Mouse (Mus musculus) CH12F3 (cell line): Measurements from ENCODE around the gene Dnal1.

Experiments
- in situ Hi-C: fragments of 300-500 bp; cut with MboI; formaldehyde crosslinking; loops from 2 replicates; pipeline ENCODE4 v1.14.3; 2020; ENCODE audit warnings: low sequenced_read_pairs

Dnal1 gene

DNA sequence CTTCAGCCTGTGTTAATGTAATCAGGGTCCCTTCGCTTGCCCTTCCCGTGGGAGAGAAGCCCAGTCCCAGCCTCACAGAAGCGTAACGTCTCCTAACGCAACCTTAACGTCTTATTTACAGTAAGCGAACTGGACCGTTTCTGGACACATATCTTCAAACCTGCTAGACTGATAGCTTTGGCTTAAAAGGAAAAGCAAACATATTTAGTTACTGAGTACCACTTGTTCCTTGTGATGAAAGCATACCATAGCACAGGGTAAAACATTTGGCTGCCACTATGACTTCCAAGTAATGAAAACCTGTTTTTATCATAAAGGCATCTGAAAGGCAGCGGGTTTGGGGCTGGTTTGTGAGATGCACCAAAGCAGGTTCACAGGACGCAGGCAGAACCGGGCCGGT lies 11.7 kb downstream of the Dnal1 start:
- in situ Hi-C loops: no loop called here

DNA sequence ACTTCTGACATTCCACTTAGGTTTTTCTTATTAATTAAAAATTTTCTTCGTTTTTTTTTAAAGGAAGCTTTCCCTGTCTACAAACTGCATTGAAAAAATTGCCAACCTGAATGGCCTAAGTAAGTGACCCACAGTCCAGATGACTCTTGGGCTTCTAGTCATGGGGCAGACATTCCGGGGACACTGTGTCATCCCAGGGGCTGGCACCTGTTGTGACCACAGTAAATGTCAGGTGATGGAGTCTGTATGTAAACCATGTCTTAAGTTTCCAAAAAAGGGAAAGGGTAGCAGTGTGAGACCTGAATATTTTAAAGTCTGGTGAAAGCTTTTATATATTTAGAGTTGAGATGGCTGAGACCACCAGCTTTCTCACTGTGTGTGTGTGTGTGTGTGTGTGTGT lies 12.7 kb downstream of the Dnal1 start:
- in situ Hi-C loops: no loop called here

DNA sequence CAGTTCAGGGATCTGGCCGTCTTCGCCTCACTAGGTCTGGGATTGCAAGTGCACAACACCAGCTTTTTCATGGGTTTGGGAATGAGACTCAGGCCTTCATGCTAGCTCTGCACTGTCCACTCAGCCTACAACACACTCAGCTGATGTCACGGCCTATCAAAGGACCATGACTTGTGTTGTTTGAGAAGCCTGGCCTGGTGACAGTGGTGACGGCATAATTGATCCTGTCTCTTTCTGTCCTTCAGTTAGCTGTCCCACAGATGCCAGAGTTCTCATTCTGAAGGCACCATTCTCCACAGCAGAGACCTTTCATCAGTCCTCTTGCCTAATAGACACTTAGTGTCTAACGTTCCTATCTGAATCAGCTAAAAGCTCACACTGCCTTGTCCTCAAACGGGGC lies 14.4 kb downstream of the Dnal1 start:
- in situ Hi-C loops: no loop called here

DNA sequence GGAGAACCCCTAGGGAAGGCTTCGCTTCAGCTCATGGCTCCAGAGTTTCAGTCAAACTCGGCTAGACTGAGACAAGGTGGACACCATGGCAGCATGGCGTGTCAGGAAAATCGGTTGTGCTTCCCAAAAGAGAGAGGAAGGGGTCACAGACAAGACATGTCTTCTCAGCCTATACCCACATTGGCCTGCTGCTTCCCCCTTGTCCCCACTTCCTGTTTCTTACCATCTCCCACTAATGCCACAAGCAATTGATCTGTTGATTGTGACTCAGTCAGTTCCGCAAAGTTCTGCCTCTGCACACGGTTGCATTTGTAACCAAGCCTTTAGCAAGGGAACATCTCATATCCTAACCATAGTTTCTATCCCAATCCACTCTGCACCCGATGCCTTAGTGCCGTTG lies 15.8 kb downstream of the Dnal1 start:
- in situ Hi-C loops: no loop called here

DNA sequence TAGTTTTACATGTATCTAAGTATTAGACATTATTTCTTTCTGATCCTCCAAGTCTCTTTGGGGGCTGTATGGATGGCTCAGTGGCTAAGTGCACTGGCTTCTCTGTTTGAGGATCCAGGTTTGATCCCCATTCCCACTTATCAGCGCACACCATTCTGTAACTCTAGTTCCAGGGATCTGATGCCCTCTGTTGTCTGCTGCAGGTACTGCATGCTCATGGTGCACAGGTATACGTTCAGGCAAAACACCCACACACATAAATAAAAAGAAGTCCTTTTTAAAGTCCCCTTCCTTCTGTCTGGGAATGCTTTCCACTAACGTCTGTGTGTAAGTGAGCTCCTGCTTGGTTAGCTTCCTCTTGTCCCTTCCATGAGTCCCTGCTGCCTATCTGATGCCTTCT lies 18.1 kb downstream of the Dnal1 start:
- in situ Hi-C loops: no loop called here

DNA sequence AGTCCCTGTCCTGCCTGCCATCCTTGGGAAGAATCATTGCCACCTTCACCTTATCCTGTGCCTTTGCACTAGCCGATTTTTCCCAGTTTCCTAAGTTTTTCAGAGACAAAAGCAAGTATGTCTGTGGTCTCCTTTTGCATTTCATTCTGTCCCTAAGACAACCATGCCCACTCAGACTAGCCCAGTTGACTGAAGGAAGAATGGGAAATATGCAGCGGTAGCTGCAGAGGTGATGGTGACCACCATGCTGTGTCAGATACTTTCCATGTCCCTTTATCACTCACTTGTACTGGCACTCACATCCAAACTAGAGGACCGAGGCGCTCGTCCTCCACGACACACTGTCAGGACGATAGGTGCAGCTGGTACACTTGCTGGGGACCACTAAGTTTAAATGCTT lies 23.0 kb downstream of the Dnal1 start:
- in situ Hi-C loops: no loop called here

DNA sequence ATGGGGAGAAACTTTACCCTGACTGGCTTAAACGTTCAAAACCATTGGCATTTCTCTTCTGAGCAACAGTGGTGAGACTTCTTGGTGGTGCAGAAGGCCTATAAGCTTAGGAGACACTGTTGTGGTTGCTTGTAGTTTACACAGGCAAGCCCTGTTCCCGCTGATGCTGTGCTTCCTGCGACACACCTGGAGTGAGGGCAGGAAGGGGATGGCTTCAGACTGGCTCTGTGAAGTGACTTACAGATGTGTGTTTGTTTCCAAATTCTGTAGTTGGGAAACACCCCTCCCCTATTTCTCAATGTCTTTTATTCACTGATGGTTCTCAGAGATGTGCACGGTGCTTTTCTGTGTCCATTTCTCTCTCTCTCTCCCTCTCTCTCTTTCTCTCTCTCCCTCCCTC lies 26.0 kb downstream of the Dnal1 start:
- in situ Hi-C loops: no loop called here

DNA sequence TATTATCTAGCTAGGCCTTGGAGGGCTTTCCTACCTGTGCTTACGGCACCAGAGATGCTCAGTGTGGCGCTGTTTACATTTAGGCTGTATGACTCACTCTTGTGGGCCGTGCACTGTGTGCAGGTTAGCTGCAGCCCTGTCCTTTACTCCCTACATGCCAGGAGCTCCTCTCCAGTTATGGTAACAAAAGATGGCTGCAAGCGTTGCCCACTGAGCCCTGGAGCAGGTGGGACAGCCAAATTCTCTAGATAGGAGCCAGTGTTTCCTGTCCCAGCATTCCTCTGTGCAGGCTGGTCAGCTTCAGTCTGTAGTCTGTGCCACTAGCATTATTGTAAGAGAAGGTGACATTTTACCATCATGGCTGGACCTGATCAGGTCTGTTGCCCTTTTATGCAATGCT lies 27.1 kb downstream of the Dnal1 start:
- in situ Hi-C loops: no loop called here

DNA sequence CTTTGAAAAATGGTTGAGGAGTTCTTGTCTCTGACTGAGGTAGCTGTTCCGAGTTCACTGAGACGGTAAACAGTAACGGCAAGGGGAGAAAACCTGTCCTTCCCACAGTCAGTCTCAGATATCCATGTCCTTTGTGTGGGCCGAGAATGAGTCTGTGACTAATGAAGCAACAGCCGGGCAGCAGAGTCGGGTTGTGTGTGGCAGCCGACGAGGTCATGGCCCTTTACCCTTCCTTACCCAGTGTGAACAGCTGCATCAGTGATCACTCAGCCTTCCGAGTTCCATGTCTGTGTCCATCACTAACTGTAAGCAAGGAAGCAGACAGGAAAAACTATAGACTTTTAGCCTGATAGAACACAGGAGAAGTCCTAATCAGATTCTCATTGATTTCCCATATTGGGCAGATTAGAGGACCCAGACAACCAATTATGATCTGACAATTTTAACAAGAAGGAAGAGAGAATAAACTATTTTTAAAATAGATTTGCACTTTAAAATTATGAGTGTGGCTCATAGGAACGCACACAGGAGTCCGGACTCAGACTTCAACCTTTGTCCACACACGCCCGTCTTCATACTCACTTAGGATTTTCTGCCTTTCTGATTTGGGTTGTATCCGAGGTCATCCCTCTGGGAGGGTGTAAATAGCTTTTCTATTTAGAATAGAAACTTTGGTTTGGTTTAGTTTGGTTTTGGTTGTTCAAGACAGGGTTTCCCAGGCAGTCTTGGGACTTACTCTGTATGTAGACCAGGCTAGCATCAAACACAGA lies 28.3 kb downstream of the Dnal1 start:
- in situ Hi-C loops: no loop called here

DNA sequence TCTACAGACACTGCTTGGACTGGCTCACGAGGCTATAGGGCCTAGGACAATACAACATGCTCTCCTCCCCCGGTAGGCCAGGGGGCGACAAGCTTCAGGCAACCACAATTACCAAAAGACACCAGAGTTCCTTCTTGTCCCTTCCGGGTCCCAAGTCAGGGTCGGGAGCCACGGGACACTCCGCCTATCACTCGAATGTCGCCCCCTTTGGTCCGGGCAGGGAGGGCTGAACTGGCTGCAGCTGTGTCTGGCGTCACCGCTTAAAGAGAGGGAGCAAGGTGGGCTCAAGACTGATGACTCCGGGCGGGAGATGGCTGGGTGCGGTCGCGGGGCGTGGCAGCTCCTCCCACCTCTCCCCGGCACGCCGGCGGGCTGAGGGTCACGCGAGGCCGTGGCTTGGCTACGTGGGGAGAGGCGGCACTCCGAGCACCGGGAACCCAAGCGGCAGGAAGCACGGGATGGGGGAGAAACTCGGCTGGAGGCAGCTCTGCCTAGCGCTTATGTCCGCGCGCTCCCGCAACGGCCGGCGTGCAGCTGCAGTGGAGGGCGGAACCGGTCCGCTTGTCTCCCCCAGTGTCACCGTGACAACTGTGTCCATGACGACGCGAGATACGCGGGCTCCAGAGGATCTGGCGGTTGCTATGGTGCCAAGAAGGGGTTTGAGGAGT lies 33.9 kb downstream of the Dnal1 start, which contains the start of gene Pnma1:
Gene Pnma1, minus strand, starts transcription at position 536 of the 668 bp plus-strand sequence.
- in situ Hi-C loops: no loop called here

DNA sequence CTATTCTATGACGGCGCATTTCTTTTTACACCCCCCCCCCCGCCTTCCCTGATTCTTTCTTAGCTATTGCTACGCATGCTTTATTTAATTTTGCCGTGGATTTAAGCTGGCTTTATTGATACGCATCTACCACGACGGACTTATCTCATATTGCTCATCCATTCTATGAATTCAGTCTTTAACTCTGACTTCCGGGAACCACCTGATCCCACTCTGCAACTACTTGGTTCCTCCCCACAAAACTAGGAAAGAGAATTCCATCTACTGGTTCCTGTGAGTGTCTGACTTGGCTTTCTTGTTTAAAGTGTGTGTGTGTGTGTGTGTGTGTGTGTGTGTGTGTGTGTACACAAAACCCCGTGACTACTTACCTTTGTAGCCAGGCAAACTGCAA lies 34.5 kb downstream of the Dnal1 start:
- in situ Hi-C loops: no loop called here

DNA sequence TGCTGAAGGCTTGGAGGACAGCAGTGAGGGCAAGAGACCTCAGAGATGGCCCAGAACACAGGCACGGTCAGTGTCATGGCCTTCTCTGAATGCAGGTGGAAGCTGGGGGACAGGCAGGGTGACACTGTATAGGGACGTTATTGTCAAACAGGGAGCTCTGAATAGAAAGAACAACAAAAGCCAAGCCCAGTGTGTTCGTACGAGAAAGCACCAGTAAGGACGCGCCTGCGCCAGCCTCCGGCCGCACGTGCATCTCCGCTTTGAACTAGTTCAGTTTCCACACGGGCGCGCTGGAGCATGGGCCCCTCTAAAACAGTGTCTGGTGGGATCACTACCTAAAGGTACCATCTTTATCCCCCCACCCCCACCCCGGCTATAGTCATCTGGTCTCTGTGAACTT lies 35.8 kb downstream of the Dnal1 start:
- in situ Hi-C loops: no loop called here

DNA sequence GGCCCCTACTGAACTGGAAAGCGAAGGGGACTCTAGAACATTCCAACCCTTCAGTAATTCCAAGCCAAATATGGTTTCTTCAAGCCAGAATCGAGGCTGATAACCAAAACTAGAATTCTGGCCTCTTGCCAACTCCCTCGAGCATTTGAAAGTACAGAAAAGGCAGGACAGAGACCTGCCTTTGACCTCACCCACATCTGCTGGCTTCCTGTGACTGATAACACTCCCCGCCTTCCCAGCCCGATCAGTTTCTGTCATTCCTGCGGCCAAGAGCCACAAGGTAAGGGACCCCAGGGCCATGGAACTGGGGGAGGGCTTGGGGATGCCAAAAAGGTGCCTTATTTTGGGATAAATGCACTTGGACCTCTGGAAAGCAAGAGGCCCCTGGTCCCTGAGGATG lies 36.8 kb downstream of the Dnal1 start:
- in situ Hi-C loops: no loop called here

DNA sequence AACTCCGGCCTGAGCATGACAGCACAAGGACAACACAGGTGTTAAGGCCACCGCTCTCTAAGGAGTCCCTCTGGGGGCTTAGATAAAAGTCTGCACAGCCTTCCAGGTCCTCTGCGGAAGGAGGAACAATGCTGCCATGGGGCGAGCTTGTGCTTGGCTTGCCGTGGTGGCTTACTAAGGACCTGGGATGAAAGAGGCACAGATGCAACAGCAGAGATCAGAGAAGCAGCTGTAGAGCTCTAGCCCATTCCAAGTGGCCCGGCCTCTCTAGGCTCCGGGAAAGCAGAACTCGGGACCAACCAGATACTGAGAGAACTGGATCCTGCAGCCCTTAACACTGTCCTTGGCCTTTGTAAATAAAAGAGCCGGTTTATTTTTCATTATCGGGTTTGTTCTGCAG lies 37.7 kb downstream of the Dnal1 start:
- in situ Hi-C loops: no loop called here

DNA sequence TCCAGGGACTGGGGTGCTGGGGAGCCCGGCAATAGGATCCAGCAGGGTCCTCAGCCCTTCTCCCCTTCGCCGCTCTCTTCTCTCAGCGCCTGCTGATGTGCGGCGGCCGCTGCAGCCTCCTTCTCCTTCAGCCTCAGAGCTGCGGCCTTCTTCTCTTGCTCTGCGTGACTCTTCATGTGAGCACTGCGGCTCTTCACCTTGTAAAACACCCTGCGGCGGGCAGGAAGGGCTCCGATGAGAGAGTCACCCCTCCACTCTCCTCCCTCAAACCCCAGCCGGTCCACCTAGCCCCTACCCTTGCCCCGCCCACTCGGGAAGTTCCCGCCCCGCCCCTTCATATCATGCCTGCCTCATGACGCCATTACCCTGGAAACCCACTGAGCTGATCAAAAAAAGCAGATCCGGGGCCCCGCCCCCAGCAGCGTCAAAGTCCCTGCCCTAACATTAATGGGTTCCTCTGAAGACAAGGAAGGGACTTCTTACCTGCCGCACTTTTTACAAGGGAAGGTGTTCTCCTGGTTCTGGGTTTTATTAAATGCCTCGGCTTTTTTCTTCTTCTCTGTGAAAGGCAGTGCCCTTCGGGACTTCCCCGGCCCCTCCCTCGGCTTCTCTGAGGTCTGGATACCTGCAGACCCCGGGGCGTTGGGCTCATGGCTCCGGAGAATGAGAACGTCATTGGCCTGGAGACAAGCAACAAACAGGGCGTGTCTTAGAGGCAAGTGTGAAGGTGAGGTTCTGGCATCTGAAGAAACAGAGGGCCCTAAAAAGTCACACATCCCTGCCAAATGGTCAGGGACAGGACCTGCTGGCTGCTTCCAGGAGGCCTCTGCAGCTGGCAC lies 38.4 kb downstream of the Dnal1 start:
- in situ Hi-C loops: no loop called here

DNA sequence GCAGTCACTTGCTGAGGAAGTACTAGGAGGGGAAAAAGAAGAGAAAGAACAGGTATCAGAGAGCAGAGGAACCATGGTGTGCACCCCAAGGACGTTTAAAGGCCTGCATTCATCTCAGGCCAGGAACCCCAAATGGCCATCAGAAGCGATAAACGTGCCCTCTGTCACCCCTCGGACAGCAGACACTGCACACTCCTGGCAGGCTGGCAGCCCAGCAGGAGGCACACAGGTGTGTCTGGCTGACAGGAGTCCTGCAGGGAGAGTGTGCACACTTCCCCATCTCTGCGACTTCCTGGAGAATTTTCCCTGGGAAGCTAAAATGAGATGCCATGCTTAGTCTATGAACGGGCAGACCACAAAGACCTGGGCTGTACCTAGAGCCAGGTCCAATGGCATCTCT lies 39.2 kb downstream of the Dnal1 start:
- in situ Hi-C loops: no loop called here

DNA sequence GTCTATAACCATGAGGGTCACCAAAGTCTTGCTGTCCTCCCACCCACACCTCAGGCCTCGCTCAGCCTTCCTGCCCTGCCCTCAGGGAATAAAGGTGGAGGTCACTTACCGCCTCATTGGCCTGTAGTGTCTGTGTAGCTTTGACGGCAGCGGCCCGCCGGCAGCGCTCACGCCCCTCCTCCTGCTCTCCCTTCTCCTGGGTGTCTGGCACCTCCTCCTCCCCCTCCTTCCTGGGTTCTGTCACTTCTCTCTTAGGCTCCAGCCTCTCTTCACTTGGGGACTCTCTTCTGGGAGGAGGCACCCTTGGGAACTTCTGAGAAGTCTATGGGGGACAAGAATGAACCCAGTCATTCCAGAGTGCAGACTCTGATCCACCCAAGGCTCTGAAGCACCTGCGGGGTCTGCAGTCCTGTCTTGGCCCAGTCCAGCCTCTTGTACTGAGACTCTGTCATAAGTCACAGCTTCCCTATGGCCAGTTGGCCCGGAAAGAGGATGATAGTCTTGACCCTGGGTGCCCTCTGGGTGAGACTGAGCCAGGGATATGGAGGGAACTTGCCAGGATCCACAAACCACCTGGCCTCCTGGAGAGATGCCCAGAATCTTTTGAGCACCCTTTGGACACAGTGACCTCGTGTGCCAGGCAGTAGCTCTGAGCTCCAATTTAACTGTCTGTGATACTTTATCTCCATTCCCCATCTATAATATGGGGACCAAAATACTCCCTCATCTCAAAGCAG lies 40.8 kb downstream of the Dnal1 start:
- in situ Hi-C loops: no loop called here

DNA sequence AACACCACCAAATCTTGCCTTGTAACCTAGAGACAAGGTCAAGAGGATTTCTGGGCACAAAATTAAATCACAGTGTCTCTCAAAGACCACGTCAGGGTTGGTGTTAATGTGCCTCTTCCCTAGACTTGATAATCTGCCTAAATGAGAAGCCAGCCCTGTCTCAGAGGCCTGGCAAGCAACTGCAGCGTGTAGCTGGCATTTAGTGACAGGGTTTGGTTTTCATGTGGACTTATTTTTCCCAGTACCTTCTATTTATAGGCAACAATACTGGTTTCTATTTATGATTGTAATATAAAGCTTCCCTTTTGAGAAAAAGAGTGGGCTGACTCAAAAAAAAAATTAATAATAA lies 41.3 kb downstream of the Dnal1 start:
- in situ Hi-C loops: no loop called here

DNA sequence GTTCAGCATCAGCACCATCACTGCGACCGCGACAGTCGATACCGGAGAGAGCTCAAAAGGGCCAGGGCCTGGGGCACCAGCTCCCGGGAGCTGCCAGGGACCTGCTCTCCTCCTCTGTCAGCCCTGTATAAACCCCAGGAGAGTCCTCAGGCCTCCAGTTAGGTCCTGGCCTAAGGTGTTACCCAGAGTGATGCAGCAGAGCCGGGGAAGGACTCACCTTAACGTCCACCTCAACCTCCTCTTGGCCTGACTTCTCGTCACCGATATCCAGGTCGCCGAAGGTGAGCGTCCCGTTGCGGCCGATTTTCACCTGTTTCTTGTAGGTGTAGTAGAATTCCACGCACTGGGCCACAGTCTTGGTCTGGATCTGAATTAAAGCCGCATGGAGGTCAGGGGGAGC lies 42.0 kb downstream of the Dnal1 start:
- in situ Hi-C loops: no loop called here

DNA sequence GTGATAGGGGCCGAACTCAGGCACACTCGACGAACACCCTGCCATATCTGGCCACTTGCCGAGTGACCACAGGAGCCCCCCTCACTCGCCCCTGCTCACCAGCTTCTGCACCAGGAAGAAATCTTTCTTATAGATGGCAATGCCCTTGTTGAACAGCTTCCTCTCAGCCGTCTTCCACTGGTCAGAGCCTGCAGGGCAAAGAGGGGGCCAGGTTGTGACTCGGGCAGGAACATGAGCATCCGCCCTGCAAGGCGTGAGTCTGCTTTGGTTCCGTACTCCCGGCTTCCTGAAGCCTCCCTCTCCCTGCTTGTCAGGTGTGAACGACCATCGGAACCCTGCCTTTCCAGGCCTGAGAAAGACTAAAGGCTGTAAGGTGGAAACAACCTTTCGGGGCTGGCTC lies 44.0 kb downstream of the Dnal1 start:
- in situ Hi-C loops: no loop called here

DNA sequence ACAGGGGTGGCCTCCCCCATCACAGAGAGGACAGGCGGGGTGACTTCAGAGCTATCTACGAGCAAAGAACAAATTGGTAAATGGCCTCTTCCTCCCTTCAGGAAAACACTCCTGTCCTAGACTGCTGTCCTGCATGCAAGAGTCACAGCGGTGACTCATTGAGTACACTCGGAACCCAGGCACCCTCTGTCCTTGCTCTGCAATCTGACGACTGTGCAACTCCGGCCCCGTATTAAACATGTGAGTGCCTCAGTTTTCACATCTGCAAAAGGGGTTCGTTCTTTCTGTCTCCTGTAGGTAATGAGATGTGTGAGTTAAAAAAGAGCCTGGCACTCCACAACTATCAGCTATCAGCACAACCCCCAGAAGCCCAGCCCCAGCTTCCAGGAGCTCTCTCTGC lies 46.3 kb downstream of the Dnal1 start:
- in situ Hi-C loops: no loop called here
